Mouse (Mus musculus) myocyte (in vitro differentiated cells): ENCODE measurements around the gene Asap3.

Experiments
- CEBPB ChIP-seq: IDR thresholded peaks from 2 replicates; pipeline ENCODE4 v1.6.1; 2011; ENCODE audit warnings: mild to moderate bottlenecking, moderate library complexity; ENCODE audit not compliant: poor library complexity, insufficient read depth, severe bottlenecking
- E2F4 ChIP-seq: IDR thresholded peaks from one replicate; pipeline ENCODE4 v1.6.1; 2011; ENCODE audit warnings: mild to moderate bottlenecking, control low read depth, moderate library complexity; ENCODE audit not compliant: insufficient read depth
- MAX ChIP-seq: IDR thresholded peaks from one replicate; pipeline ENCODE4 v1.6.1; 2011; ENCODE audit warnings: low read depth, mild to moderate bottlenecking, control low read depth
- MYOG ChIP-seq, 3 experiments: IDR thresholded peaks; one replicate each; pipeline ENCODE4 v1.6.1; 2011; ENCODE audit warnings: control low read depth in 2 of 3, low read depth in 2 of 3, mild to moderate bottlenecking in 2 of 3; ENCODE audit not compliant: insufficient read length in 2 of 3, control insufficient read depth in 1 of 3, insufficient read depth in 1 of 3
- POLR2A ChIP-seq: IDR thresholded peaks from one replicate; pipeline ENCODE4 v1.6.1; 2011; ENCODE audit warnings: low read depth, mild to moderate bottlenecking, control low read depth, moderate library complexity; ENCODE audit not compliant: insufficient read length
- REST ChIP-seq: IDR thresholded peaks from one replicate; pipeline ENCODE4 v1.6.1; 2011; ENCODE audit warnings: mild to moderate bottlenecking, control low read depth, moderate library complexity; ENCODE audit not compliant: insufficient read depth, insufficient read length
- SRF ChIP-seq: IDR thresholded peaks from one replicate; pipeline ENCODE4 v1.6.1; 2011; ENCODE audit warnings: low read depth; ENCODE audit not compliant: control insufficient read depth, insufficient read length
- TCF12 ChIP-seq: IDR thresholded peaks from one replicate; pipeline ENCODE4 v1.6.1; 2011; ENCODE audit warnings: mild to moderate bottlenecking, control low read depth; ENCODE audit not compliant: poor library complexity, insufficient read depth, severe bottlenecking
- USF1 ChIP-seq: IDR thresholded peaks from one replicate; pipeline ENCODE4 v1.6.1; 2011; ENCODE audit warnings: low read depth, mild to moderate bottlenecking, control low read depth, moderate library complexity

- TF ChIP-seq MAX (no peak), POLR2A (peak; percentile 33), USF1 (no peak), TCF12 (no peak), E2F4 (no peak), CEBPB (no peak), MYOG (IDR thresholded peaks at IDR 0.05; ENCODE audit: control insufficient read depth in 1 of 3, insufficient read depth in 1 of 3, insufficient read length in 2 of 3, low read depth in 2 of 3) (no peak), SRF (no peak), REST (no peak)
Observed at GRCm38 (mm10) chr4:136173210-136173715, 32.9 kb upstream of the Asap3 start.
